Mouse (Mus musculus): ENCODE measurements at regions not wholly inside any gene's neighbourhood (a gene's known extent, or its start where the extent isn't known, plus 50 kb on each side); places are given as distances from the start of the nearest gene placed in this dataset.

- WGBS: 63% methylated on average over 16 of the region's 16 CpGs
- Histone ChIP-seq H3K36me3 (ENCODE audit: control insufficient read depth, insufficient read depth, low read length) (no peaks in the 10 kb centered on the region), H3K27me3 (replicated peaks; ENCODE audit: control insufficient read depth, insufficient read depth, low read length) (no peaks in the 10 kb centered on the region), H3K27ac (ENCODE audit: insufficient read depth, low read depth, low read length) (no peak overlapping the region), H3K4me3 (ENCODE audit: insufficient read depth, low read depth, low read length) (no peak overlapping the region), H3K4me1 (ENCODE audit: control insufficient read depth, insufficient read depth, low read length) (no peaks in the 10 kb centered on the region; the same call in 1 of the 2 replicates)
- no peak for DNase-seq
- TF ChIP-seq POLR2A (IDR thresholded peaks at IDR 0.05; ENCODE audit: low read depth, low read length) (no peak), CTCF (conservative IDR thresholded peaks at IDR 0.05; ENCODE audit: insufficient read depth, insufficient read length, low read depth, low read length) (no peak)
These were observed 59.6 kb upstream of the Arntl start for GRCm38 (mm10) chr7:113147391-113148332.

GRCm38 (mm10) chr7:113148700-113149099 is 58.6 kb upstream of the Arntl start:
- H3K4me1 ChIP-seq (ENCODE audit: control insufficient read depth, insufficient read depth, low read length): no peaks in the 10 kb centered on the region; the same call in 1 of the 2 replicates
- 87% methylated on average over 6 of the region's 6 CpGs for WGBS
- H3K4me3 ChIP-seq (ENCODE audit: insufficient read depth, low read depth, low read length): no peak overlapping the region
- no peaks in the 10 kb centered on the region for H3K27me3 ChIP-seq (replicated peaks; ENCODE audit: control insufficient read depth, insufficient read depth, low read length)
- no peak overlapping the region for H3K27ac ChIP-seq (ENCODE audit: insufficient read depth, low read depth, low read length)
- no peak for TF ChIP-seq POLR2A (IDR thresholded peaks at IDR 0.05; ENCODE audit: low read depth, low read length)
- no peak for TF ChIP-seq CTCF (conservative IDR thresholded peaks at IDR 0.05; ENCODE audit: insufficient read depth, insufficient read length, low read depth, low read length)
- H3K36me3 ChIP-seq (ENCODE audit: control insufficient read depth, insufficient read depth, low read length): no peaks in the 10 kb centered on the region
- no peak for DNase-seq

- Histone ChIP-seq H3K27me3 (replicated peaks; ENCODE audit: control insufficient read depth, insufficient read depth, low read length) (no peaks in the 10 kb centered on the region), H3K36me3 (ENCODE audit: control insufficient read depth, insufficient read depth, low read length) (no peaks in the 10 kb centered on the region), H3K27ac (ENCODE audit: insufficient read depth, low read depth, low read length) (peak overlapping the region; percentile 80), H3K4me3 (ENCODE audit: insufficient read depth, low read depth, low read length) (no peak overlapping the region), H3K4me1 (ENCODE audit: control insufficient read depth, insufficient read depth, low read length) (no peaks in the 10 kb centered on the region; the same call in 1 of the 2 replicates)
- TF ChIP-seq CTCF (conservative IDR thresholded peaks at IDR 0.05; ENCODE audit: insufficient read depth, insufficient read length, low read depth, low read length) (no peak), POLR2A (IDR thresholded peaks at IDR 0.05; ENCODE audit: low read depth, low read length) (no peak)
- no peak for DNase-seq
- WGBS: 82% methylated on average over 4 of the region's 4 CpGs
These were observed 57.2 kb upstream of the Arntl start for GRCm38 (mm10) chr7:113149966-113150470.

- DNase-seq: peak; percentile 71
- TF ChIP-seq POLR2A (IDR thresholded peaks at IDR 0.05; ENCODE audit: low read depth, low read length) (no peak), CTCF (conservative IDR thresholded peaks at IDR 0.05; ENCODE audit: insufficient read depth, insufficient read length, low read depth, low read length) (no peak)
- Histone ChIP-seq H3K4me1 (ENCODE audit: control insufficient read depth, insufficient read depth, low read length) (no peaks in the 10 kb centered on the region; the same call in 1 of the 2 replicates), H3K27me3 (replicated peaks; ENCODE audit: control insufficient read depth, insufficient read depth, low read length) (no peaks in the 10 kb centered on the region), H3K36me3 (ENCODE audit: control insufficient read depth, insufficient read depth, low read length) (no peaks in the 10 kb centered on the region), H3K27ac (ENCODE audit: insufficient read depth, low read depth, low read length) (peak overlapping the region; percentile 80), H3K4me3 (ENCODE audit: insufficient read depth, low read depth, low read length) (no peak overlapping the region)
- 46% methylated on average over 6 of the region's 6 CpGs for WGBS
These were observed 56.5 kb upstream of the Arntl start for GRCm38 (mm10) chr7:113150789-113151188.

- H3K27me3 ChIP-seq (replicated peaks; ENCODE audit: control insufficient read depth, insufficient read depth, low read length): no peaks in the 10 kb centered on the region
- TF ChIP-seq CTCF (conservative IDR thresholded peaks at IDR 0.05; ENCODE audit: insufficient read depth, insufficient read length, low read depth, low read length): no peak
- TF ChIP-seq POLR2A (IDR thresholded peaks at IDR 0.05; ENCODE audit: low read depth, low read length): no peak
- H3K4me1 ChIP-seq (ENCODE audit: control insufficient read depth, insufficient read depth, low read length): no peaks in the 10 kb centered on the region; the same call in 1 of the 2 replicates
- peak overlapping the region; percentile 79 for H3K27ac ChIP-seq (ENCODE audit: insufficient read depth, low read depth, low read length)
- H3K4me3 ChIP-seq (ENCODE audit: insufficient read depth, low read depth, low read length): no peak overlapping the region
- WGBS: 35% methylated on average over 6 of the region's 6 CpGs
- peak; percentile 27 for DNase-seq
- no peaks in the 10 kb centered on the region for H3K36me3 ChIP-seq (ENCODE audit: control insufficient read depth, insufficient read depth, low read length)
These were observed 55.8 kb upstream of the Arntl start for GRCm38 (mm10) chr7:113151499-113151898.

GRCm38 (mm10) chr7:113153386-113153785 is 53.9 kb upstream of the Arntl start:
- H3K27ac ChIP-seq (ENCODE audit: insufficient read depth, low read depth, low read length): no peak overlapping the region
- no peak overlapping the region for H3K4me3 ChIP-seq (ENCODE audit: insufficient read depth, low read depth, low read length)
- DNase-seq: no peak
- H3K36me3 ChIP-seq (ENCODE audit: control insufficient read depth, insufficient read depth, low read length): no peaks in the 10 kb centered on the region
- WGBS: 85% methylated on average over 2 of the region's 2 CpGs
- no peaks in the 10 kb centered on the region for H3K27me3 ChIP-seq (replicated peaks; ENCODE audit: control insufficient read depth, insufficient read depth, low read length)
- no peaks in the 10 kb centered on the region for H3K4me1 ChIP-seq (ENCODE audit: control insufficient read depth, insufficient read depth, low read length)
- TF ChIP-seq CTCF (conservative IDR thresholded peaks at IDR 0.05; ENCODE audit: insufficient read depth, insufficient read length, low read depth, low read length) (no peak), POLR2A (IDR thresholded peaks at IDR 0.05; ENCODE audit: low read depth, low read length) (no peak)

GRCm38 (mm10) chr7:113154066-113154465 is 53.2 kb upstream of the Arntl start:
- H3K27ac ChIP-seq (ENCODE audit: insufficient read depth, low read depth, low read length): no peak overlapping the region
- TF ChIP-seq CTCF (conservative IDR thresholded peaks at IDR 0.05; ENCODE audit: insufficient read depth, insufficient read length, low read depth, low read length): no peak
- TF ChIP-seq POLR2A (IDR thresholded peaks at IDR 0.05; ENCODE audit: low read depth, low read length): no peak

More at GRCm38 (mm10) chr7:113154066-113154465, 53.2 kb upstream of the Arntl start:
- H3K27me3 ChIP-seq (replicated peaks; ENCODE audit: control insufficient read depth, insufficient read depth, low read length): no peaks in the 10 kb centered on the region
- H3K4me3 ChIP-seq (ENCODE audit: insufficient read depth, low read depth, low read length): no peak overlapping the region
- DNase-seq: no peak
- H3K36me3 ChIP-seq (ENCODE audit: control insufficient read depth, insufficient read depth, low read length): no peaks in the 10 kb centered on the region
- WGBS: 92% methylated on average over 4 of the region's 4 CpGs
- no peaks in the 10 kb centered on the region for H3K4me1 ChIP-seq (ENCODE audit: control insufficient read depth, insufficient read depth, low read length)

Data from kidney, adult 2 months (tissue).